Mouse (Mus musculus) CD4-positive, CD25-positive, alpha-beta regulatory T cell (primary cell): ENCODE data around the gene Arxes2. TPM values are rescaled to one million over a fixed set of nuclear protein-coding genes. Genes with fewer than 3 reads are reported as not detected.

ENCODE experiments used
- polyA plus RNA-seq: library from polyadenylated mRNA; unstranded; fragments of 100-300 nt; shearing (Covaris generic); gene quantifications from one replicate; pipeline ENCODE4 v1.2.1, GENCODE M21; 2017

Gene Arxes2
- polyA plus RNA-seq: 8.0 TPM

GRCm38 (mm10) chrX:135993664-135994119 is at the start of gene Arxes2:
Arxes2 (plus strand) TSS chrX:135993824.

GRCm38 (mm10) chrX:136032799-136033763 is 39.5 kb downstream of the Arxes2 start, which contains the start of gene Arxes1:
Arxes1 (plus strand) TSS chrX:136033367.

Other genes starting within 250 kb of the Arxes2 start
- 26.1 TPM for gene Bhlhb9, start 196.2 kb upstream of the Arxes2 start, polyA plus RNA-seq
- gene Gprasp2, start 154.8 kb upstream of the Arxes2 start, polyA plus RNA-seq: 15.3 TPM
- not detected for gene Arxes1, start 39.5 kb downstream of the Arxes2 start, polyA plus RNA-seq
- gene Bex2, start 74.4 kb downstream of the Arxes2 start, polyA plus RNA-seq: 0.96 TPM
- not detected for gene Nxf3, start 91.4 kb downstream of the Arxes2 start, polyA plus RNA-seq
- not detected for gene Bex4, start 145.2 kb downstream of the Arxes2 start, polyA plus RNA-seq
- 1.6 TPM for gene Tceal8, start 178.5 kb downstream of the Arxes2 start, polyA plus RNA-seq
- gene Tceal5, start 210.1 kb downstream of the Arxes2 start, polyA plus RNA-seq: not detected
- not detected for gene Tceal7, start 221.0 kb downstream of the Arxes2 start, polyA plus RNA-seq
- gene Bex1, start 221.7 kb downstream of the Arxes2 start, polyA plus RNA-seq: not detected